Mouse (Mus musculus) 3134 (cell line): ENCODE measurements around the gene Zfp30.
A peak's percentile ranks its signal among the peaks of the same experiment; 100 is the strongest.

ENCODE experiments used
- DNase-seq: peaks from one replicate; pipeline ENCODE4 v3.0.0-alpha.2; 2011; ENCODE audit warnings: low spot score; ENCODE audit not compliant: insufficient read length; ENCODE audit errors: extremely low read depth

Zfp30 gene

DNA sequence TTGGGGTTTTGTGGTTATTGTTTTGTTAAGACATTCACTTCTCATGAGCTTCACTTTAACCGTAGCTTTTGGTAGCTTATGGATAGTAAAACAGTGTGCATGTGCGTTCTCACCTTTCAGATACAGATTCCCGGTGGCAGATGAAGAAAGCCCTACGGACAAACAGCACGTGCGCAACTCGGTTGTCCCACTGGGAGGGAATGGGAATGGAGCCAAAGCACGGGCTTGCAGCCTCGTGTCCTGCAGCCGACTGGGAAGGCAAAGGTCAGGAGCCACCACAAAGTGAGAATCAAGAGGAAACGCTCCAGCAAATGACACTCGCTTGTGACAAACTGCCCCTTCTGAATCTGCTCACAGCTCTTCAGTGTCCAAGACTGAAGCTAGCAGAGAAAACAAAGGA, 44.2 kb downstream of the Zfp30 start:
- DNase-seq = no peak

DNA sequence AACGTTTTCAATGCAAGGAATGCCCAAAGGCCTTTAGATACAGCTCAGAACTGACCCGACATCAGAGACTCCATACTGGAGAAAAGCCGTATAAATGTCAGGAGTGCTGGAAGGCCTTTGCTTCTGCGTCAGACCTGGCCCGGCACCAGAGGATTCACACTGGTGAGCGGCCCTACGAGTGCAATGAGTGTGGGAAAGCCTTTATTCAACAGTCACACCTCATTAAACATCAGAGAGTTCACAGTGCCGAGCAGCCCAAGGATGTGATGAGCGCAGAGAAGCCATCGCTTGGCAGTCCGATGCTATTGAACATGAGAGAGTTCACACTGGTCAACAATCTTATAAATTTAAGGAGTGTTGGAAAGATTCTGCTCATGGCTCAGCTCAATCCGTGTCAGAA, 46.0 kb downstream of the Zfp30 start:
- no peak for DNase-seq

DNA sequence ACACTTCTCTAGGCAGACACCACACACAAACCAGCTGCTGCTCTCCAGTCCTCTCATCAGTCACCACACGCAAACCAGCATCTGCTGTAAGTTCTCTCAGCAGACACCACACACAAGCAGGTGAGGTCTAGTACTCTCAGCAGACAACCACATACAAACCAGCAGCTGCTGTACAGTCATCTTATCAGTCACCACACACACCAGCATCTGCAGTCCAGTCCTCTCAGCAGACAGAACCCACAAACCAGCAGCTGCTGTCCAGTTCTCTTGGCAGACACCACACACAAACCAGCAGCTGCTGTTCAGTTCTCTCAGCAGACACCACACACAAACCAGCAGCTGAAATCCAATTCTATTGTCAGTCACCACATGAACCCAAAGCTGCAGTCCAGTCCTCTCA, 53.0 kb downstream of the Zfp30 start:
- peak; percentile 27 for DNase-seq

DNA sequence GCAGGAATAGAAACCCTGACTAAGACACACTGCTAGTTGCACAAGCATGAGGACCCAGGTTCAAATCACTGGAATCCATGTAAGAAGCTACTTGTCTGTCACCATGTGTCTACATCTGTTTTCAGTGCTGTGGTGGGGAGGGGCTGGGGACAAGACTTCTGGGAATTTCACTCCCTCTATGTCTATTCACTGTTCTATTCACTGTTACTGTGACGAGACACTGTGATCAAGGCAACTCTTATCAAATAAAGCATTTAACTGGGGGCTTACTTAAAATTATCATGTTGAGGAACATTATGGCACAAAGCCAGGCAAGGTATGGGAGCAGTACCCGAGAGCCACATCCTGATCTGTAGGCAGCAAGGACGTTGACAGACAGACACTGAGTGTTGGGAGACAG, 55.5 kb downstream of the Zfp30 start:
- no peak for DNase-seq

DNA sequence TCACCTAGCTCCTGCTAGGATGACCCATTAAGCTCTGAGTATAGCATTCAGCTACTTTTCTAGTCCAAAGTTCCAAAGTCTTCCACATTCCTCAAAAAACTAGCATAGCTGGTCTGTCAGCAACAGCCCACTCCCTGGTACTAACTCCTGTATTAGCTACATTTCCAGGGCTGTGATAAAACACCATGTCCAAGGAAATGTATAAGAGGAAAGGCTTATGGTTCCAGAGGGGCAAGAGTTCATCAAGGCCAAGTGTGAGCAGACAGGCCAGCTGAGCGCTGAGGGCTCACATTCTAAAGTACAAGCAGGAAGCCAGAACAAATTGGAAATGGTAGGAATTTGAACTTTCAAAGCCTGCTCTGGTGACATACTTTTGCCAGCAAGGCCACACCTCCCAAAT, 58.3 kb downstream of the Zfp30 start:
- no peak for DNase-seq
